Mouse (Mus musculus) large intestine, adult 2 months (tissue): ENCODE measurements around the gene Csf2rb. TPM values are rescaled to one million over a fixed set of nuclear protein-coding genes. Genes with fewer than 3 reads are reported as not detected.

Experiments
- DNase-seq: peaks from one replicate; pipeline ENCODE4 v3.0.0-alpha.2; 2012; ENCODE audit warnings: low read depth, low spot score
- WGBS: fragments of 180-500 bp; shearing (Covaris S2); methylation state at CpG from one replicate; pipeline ENCODE4 v1.1.7; 2018; 5-methylcytosine and 5-hydroxymethylcytosine counted together
- polyA plus RNA-seq: library from polyadenylated mRNA; depleted of rRNA; stranded (reverse); fragments of >200 nt; gene quantifications from 2 replicates; pipeline ENCODE4 v1.2.3, GENCODE M21; 2012

Csf2rb gene
- polyA plus RNA-seq, 1 experiment: 7.4 TPM

DNA sequence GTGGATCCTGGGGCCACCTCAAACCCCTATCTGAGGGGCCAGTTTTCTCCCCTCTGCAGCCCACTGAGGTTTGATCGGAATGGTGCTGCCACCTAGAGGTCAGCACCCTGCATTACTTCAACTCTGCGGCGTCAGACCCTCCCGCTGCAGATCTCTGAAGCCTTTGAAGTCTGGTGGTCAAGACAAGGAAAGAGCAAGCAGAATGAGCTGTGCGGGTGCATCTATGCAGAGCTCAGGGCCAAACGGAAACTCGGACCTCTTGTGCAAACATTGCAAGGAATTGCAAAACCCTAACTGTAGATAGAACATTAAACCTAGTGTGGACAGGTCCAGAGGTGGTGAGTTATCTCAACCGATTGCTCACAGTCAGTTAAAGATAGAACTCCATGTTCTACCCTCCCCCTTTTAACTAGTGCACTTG, 43.4 kb downstream of the Csf2rb start:
- DNase-seq: no peak
- WGBS: 4% methylated on average over 8 of the region's 8 CpGs

DNA sequence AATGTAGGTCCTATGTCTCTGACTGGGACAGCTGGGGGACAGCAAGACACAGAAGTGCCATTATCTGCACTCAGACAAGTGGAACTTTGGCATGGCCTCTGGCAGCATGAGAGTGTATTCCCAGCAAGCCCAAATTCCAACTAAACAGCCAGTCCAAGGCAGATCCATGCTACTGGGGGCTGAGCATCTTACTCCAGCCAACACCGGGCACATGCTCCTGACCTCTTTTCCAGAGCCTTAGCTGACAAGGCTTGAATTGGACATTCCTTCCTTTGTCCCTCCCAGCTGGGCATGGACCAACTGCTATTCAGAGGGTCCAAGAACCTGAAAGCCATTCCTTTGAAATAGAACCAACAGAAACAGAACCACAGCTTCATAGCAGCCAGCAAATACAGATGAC, 44.1 kb downstream of the Csf2rb start:
- no peak for DNase-seq
- 87% methylated on average over 1 of the region's 1 CpGs for WGBS

DNA sequence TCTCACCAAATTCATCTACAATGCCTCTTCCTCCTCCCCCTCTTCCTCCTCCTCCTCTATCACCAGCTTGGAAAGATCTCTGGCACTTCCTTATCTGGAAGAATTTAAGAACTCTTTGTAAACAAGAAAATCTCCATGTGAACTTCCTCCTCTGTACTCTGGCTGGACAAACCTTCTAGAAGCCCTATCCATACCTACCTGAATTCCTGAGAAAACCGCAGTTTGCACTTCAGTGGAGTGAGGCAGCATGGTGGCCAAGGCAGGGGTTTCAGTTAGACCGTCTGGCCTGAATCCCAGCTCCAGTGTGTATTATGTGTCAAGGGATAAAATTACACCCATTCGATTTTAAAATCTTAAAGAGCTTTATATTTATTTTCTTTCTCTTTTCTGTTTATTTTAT, 47.2 kb downstream of the Csf2rb start:
- 20% methylated on average over 3 of the region's 3 CpGs for WGBS

DNA sequence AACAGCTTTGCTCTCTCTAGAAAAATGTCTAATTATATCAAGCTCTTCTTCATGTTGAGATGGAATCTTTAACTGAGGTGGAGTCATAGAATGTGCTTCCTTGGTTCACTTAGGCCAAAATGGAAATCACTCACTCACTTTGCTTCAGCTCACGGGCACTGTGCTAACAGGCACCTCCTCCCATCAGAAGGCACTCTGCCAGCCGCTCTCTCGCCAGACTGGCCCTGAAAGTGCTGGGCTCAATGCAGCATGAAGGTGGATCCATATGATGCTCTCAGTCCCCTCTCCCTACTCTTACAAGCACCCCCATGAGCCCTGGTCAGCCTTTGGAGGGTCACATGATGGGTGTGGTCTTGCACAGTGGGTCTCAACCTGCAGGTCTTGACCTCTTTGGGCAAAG, 48.7 kb downstream of the Csf2rb start:
- no peak for DNase-seq
- WGBS: 44% methylated on average over 3 of the region's 3 CpGs

More for the DNA sequence above, 47.2 kb downstream of the Csf2rb start:
- DNase-seq: no peak

DNA sequence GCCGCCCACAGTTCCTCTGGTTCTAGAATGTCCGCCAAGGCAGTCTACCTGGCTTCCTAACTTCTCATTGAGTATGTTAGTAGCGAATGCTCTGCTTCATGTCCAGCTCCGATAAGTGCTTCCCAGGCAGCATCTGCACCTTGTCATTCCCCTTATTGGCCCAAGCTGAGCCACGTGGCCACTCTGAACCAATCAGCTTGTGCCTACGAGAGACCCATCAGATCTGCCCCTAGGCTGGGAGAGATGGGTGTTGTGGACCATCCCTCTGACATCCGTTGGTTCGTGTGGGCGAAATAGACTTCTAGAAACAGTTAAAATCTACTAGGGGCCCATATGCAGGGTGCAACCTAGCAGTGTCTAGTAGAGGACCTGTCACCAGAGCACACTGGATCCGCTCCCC, 52.3 kb downstream of the Csf2rb start:
- WGBS: 87% methylated on average over 10 of the region's 10 CpGs
- no peak for DNase-seq

DNA sequence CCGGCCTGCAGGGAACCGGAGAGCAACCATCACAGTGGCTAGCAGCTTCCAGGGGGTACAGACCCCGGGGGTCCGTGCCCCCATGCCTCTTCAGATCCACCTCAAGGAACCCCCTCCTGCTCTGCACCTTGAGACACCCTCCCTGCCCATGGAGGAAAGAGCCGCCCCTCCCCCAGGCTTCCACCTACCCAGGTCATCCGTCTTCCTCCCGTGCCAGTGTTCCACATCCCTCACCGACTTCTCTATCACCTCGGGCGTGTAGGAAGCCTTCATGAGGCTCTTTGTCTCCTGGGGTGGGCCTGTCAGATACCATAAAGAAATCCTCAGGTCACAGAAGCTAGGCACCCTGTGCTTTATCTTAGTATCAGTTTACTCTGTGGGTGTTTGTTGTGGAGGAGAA, 53.0 kb downstream of the Csf2rb start:
- no peak for DNase-seq
- WGBS: 72% methylated on average over 10 of the region's 10 CpGs

DNA sequence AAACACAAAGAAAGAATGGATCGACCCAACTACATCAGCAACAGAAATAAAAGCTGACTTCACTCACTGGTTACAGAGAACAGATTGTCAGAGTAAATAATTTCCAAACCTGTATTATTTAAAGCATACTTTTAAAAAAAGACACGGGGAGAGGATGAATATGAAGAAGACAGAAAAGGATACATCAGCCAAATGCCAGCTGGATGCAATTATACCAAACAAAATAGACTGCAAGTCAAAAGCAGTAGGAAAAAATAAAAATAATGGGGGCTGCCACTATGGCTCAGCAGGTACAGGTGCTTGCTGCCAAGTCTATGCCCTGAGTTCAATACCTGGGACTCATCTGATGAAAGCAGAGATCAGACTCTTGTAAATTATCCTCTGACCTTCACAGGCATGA, 54.7 kb downstream of the Csf2rb start:
- no peak for DNase-seq
- WGBS: 83% methylated on average over 2 of the region's 2 CpGs

DNA sequence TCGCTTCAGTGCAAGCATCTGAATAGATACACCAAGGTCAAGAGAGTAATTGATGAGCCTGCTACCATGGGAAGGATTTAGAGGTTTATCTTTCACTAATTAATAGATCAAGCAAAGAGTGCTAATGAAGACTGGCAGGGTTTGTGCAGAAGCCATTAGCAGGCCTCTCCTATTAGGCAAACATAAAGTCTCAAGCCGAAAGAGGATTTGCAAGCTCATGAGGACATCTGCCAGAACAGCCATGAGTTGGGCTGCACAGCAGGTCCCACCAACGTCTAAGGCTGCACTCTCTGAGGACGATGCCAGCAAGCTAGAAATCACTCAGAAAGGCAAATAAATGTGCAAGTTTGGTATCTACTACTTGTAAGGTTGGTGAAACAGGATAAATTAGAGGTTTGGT, 55.2 kb downstream of the Csf2rb start:
- WGBS: 79% methylated on average over 4 of the region's 4 CpGs
- no peak for DNase-seq

DNA sequence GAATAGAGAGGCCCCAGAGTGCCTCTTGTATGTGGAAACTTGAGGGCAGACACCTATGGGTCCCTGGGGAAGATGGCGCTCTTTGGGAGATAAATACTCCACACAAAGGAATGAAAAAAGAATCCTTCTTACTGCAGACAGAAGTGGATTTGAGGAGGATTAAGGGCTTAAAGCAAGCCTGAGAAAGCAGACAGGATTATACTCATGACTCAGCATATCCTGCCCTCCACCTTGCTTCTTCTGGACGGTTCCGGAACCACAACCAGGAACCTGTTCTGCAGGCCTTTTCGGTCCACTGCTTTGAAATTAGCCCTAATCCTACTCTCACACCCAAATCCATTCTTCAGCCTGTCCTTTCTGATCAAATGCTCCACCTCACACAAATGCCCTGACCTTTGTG, 56.6 kb downstream of the Csf2rb start:
- 68% methylated on average over 4 of the region's 4 CpGs for WGBS
- DNase-seq: no peak

DNA sequence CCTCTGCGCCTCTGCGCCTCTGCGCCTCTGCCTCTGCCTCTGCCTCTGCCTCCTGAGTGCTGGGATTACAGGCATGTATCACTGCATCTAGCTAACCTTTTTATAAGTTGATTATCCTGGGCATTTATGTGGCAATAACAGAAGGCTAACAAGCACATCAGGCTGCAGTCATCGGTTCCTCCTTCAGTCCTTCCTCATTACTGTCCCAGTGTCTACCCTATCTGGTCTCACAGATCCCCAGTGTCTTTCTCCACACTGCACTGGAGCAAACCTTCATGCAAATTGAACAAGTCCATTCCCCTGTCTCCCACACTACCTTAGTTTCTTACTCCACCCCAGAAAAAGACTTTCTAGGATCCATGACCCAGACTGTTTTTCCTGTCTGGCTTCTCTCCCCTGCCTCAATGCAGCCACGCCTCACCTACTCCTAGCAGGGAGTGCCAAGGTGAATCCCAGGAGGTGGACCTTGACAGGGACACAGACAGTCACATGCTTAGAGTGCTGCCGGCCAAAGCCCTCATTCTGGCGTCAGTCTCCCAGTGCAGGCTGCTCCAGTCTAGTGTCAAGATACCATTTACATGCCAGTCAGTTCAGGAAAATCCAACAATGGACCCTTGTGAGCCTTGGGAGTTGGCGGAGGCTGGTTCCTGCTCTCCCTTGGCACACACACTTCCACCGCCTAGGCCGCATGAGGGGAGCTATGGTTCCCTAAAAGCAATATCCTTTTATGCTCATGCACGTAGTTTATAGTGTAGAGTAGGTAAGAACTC, 58.1 kb downstream of the Csf2rb start:
- DNase-seq: no peak
- WGBS: 43% methylated on average over 11 of the region's 11 CpGs

DNA sequence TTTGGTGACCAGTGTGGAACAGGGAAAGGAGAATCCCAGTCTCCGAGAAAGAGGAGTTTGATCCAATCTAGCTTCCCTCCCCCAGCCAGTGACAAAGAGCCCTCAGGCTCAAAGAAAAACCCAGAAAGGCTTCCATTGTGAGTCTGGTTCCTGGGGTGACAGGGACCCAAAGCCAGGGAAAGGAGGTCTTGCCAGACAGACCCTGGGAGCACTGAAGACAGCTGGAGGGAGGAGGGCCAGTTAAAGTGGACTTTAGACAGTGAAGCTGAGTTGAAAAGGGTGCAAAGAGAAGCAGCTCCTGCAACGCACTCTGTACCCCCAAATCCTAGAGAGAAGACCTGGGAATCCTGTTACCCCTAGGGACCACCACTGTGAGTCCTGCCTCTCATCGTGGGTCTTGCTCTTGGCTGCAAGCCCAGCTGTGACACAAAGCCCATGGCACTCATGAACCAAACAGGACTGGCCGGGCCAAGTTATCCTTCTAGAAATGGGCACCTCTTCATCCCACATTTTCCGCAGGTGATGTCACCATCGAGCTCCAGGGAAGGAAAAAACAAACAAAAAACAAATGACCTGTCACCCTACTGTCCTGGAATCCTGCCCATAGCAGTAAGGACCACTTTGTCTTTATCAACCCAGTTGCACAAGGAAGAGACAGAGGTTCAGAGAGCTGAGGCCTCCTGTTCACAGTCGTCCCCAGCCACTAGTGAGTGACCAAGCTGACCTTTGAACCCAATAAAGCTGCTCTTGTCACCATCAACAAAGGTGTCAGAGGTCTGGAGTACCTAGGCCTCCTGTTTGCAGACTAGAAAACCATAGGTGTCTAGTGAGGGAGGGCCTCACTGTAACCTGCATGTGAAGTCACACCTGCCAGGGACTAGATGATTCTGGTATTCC, 58.9 kb downstream of the Csf2rb start:
- 39% methylated on average over 7 of the region's 7 CpGs for WGBS
- DNase-seq: no peak

DNA sequence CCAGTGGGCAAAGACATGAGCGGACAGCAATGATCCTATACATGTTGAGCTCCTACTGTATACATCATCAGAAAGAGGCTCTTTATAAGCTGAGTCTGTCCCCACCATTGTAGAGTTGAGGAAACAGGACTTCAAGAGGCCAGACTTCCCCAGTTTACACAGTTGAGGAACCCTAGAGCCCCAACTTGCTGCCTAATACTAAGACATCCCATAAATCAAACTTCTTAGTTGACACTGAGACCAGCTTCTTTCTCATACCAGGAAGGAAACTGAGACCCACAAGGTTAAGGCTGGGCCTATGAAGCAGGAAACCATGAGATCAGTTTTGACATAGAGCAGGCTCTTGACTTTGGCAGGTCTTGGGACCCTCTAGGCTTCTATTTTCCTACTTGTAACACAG, 60.0 kb downstream of the Csf2rb start:
- 97% methylated on average over 1 of the region's 1 CpGs for WGBS
- DNase-seq: no peak

DNA sequence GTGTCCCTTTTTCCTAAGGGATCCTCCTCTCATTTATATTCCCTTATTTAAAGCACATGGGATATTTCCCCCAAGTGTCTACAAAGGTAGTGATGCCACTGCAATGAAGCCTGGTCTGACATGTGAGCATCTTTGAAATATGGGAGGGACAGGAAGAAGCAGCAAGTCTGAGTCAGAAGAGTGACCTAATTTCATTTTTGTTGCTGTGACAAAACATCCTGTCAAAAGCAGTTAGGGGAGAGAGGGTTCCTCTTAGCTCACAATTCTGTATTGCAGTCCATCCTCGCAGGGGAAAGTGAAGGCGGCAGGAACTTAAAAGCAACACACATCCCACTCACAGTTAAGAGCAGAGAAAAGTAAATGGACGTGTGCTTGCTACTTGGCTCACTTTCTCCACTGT, 65.3 kb downstream of the Csf2rb start:
- 77% methylated on average over 3 of the region's 3 CpGs for WGBS
- DNase-seq: no peak

DNA sequence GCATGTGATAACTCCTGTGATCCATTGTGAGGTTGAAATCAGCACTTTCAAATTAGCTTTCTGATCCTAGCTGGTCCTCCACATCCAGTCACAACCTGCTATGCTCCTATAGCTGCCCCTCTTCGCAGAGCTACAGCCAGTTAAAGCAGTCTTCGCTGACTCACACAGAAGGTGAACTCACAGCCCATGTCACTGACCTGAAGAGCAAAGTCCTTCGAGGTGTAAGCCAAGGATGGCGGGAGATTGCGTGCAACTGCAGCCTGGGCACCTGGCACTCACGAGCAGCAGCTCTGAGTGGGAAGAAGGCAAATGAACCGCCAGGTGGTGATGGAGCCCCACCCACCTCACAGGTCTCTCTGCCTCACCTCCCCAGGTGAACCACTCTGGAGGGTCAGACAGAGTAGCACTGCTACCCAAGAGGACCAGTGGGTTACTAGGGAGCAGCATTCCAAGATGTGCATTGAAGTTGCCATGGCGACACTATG, 70.0 kb downstream of the Csf2rb start, which contains the start of gene Tex33:
TSS of gene Tex33 (minus strand) at position 435 of the 485 bp plus-strand sequence.
- DNase-seq: no peak
- WGBS: 34% methylated on average over 8 of the region's 8 CpGs

DNA sequence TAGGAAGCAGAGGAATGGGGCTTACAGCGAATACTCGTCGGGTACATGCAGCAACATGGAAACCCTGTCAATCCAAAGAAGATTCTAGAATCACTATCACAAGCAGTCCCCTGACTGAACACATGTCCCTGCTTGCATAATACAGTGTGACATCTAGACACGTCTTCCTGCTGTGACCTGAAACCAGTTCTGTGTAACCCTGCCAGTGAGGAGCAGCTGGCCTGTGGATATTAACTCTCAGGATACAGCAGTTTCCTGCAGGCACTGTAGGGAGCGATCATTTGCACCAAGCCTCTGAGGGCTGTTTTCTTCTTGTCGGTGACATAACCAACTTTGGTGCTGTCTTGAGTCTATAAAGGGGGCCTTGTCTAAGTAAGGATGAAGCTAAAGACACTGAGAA, 75.8 kb downstream of the Csf2rb start:
- 66% methylated on average over 6 of the region's 6 CpGs for WGBS
- DNase-seq: no peak

DNA sequence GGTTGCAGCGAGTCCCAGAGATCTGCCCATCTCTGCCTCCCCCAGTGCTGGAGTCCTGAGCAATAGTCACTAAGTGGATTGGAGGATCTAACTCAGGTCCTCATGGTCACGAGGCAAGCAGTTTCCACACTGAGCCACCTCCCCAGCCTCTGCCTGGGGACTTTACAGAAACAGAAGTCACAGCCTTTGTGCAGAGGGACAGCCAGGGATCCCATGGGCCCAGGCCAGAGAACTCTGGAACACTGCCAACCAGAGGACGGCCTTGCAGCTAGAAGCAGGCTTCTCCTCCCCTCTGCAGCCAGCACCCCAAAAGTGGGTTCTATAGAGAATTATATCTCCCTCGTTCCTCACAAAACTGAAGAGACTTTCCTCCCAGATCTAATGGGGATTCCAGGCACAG, 76.4 kb downstream of the Csf2rb start:
- 28% methylated on average over 4 of the region's 4 CpGs for WGBS
- DNase-seq: no peak

DNA sequence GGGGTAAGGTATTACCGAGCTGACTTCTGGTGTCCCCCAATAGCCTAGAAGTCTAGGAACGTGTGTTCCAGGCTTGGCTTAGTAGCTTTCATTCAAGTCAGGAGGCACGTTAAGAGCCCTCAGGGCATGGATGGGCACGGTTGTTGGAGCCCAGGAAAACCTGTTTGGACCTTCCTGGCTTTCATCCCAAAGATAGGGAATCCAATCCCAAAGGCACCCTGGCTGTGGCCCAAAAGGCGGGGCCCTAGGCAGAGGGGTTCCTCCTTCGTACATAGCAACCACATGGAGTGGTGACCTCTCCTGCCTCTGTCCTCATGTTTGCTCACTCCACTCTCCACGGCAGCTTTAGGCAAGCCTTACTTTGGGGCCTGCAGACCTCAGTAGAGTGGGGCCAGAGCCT, 76.9 kb downstream of the Csf2rb start:
- WGBS: 31% methylated on average over 7 of the region's 7 CpGs
- DNase-seq: no peak

DNA sequence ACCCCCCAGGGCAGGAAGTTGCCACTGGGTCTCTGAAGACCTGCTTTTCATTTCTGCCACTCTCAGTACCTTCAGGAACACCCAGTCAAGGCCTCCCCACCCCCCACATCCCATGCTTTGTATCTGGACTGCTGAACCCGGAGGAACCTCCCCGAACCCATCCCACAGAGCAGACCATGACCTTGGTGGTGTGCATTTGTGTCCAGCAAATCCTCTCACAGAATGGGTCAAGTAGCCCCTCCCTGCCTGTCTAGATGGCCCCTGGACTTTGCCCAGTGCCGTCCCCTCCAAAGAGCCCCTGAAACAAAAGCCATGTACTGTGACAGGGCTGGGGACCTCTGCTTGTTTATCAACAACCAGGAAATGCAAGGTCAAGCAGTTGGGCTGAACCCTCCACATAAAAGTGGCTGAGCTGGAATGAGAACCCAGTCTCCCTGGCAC, 77.8 kb downstream of the Csf2rb start:
- 25% methylated on average over 3 of the region's 3 CpGs for WGBS
- no peak for DNase-seq
